Comparison of ENCODE assay signal across 8 mouse cellular contexts in genomic region chr1:106316641-106317304, GRCm38 (mm10).
DNase-seq lines count a peak whose midpoint lies in the region; ATAC-seq lines count a peak whose summit lies in the region.

No protein-coding gene starts in this region.

- intact Hi-C loops in heart, postnatal 10 days (cut with DNase I): no loop called here

- H3K4me1 ChIP-seq in lung, embryonic 16.5 days (replicated peaks; ENCODE audit: control insufficient read depth, insufficient read depth, low read length): peaks cover 2% of the 10 kb centered on the region; the same call in 1 of the 2 replicates

- peak overlapping the region; percentile 75 for H3K27ac ChIP-seq in lung, embryonic 16.5 days (ENCODE audit: low read length)

- H3K27me3 ChIP-seq in lung, embryonic 16.5 days (ENCODE audit: control insufficient read depth, insufficient read depth, low read depth, low read length): no peaks in the 10 kb centered on the region

- peak; percentile 7 for DNase-seq in adrenal gland, adult 8-10 months
- DNase-seq in adrenal gland, postnatal 4 days (ENCODE audit: low spot score in 2 of 2): no peak
- peak; percentile 73 for DNase-seq in adipocyte (ENCODE audit: low spot score)
- DNase-seq in heart, postnatal 10 days: peak; percentile 54 to 60
- DNase-seq in Muller cell, postnatal 12 days (ENCODE audit: inconsistent ontology term): no peak
- no peak for DNase-seq in embryo, embryonic 11 days
- no peak for DNase-seq in layer of hippocampus, adult 18-20 months (ENCODE audit: low spot score in 2 of 2)

- H3K4me3 ChIP-seq in lung, embryonic 16.5 days (ENCODE audit: low read length): no peak overlapping the region

- no peaks in the 10 kb centered on the region for H3K36me3 ChIP-seq in lung, embryonic 16.5 days (ENCODE audit: control insufficient read depth, insufficient read depth, low read length)

- peak; percentile 36 for ATAC-seq in lung, embryonic 16.5 days (ENCODE audit: low read depth)

- H3K9ac ChIP-seq in lung, embryonic 16.5 days (ENCODE audit: low read length): no peak overlapping the region

- 55% methylated on average over 4 of the region's 4 CpGs for WGBS in lung, embryonic 16.5 days

- no peak overlapping the region for H3K4me2 ChIP-seq in lung, embryonic 16.5 days (ENCODE audit: low read depth, low read length)

- H3K9me3 ChIP-seq in lung, embryonic 16.5 days (ENCODE audit: control insufficient read depth, low read length): no peaks in the 10 kb centered on the region

Comparison
In these comparisons a context has a peak if more than half of its experiments do, and no peak if none do; other contexts are left out.
1. DNase-seq: peak in adrenal gland, adult 8-10 months (single experiment), adipocyte (single experiment) and heart, postnatal 10 days (2 of 2); none in adrenal gland, postnatal 4 days (0 of 2), Muller cell, postnatal 12 days (single experiment), embryo, embryonic 11 days (single experiment) and layer of hippocampus, adult 18-20 months (0 of 2).